Mouse (Mus musculus) forebrain, postnatal 0 days (tissue): ENCODE measurements at regions not wholly inside any gene's neighbourhood (a gene's known extent, or its start where the extent isn't known, plus 50 kb on each side); places are given as distances from the start of the nearest gene placed in this dataset.

Experiments used
- ATAC-seq: fragments of 200-750 bp; cut with Nextera tagmentation; 2 replicates; pipeline ENCODE4 v1.8.0; 2017; ENCODE audit warnings: mild to moderate bottlenecking, moderate library complexity
- DNase-seq: peaks from one replicate; pipeline ENCODE4 v3.0.0-alpha.2; 2015
- H3K27ac ChIP-seq: fragments of 300-500 bp; sonication (generic); 2 replicates; pipeline ENCODE4 v1.5.1; 2014; ENCODE audit warnings: low read depth, mild to moderate bottlenecking, antibody characterized with exemption, low read length, moderate library complexity, mixed read lengths
- H3K27me3 ChIP-seq: fragments of 300-500 bp; sonication (generic); 2 replicates; pipeline ENCODE4 v1.6.1; 2014; ENCODE audit warnings: mild to moderate bottlenecking, low read length, mixed read lengths; ENCODE audit not compliant: insufficient read depth
- H3K36me3 ChIP-seq: fragments of 300-500 bp; sonication (generic); 2 replicates; pipeline ENCODE4 v1.6.1; 2014; ENCODE audit warnings: mild to moderate bottlenecking, moderate library complexity; ENCODE audit not compliant: insufficient read depth
- H3K4me1 ChIP-seq: fragments of 300-500 bp; sonication (generic); 2 replicates; pipeline ENCODE4 v1.6.1; 2014; ENCODE audit warnings: antibody characterized with exemption; ENCODE audit not compliant: insufficient read depth
- H3K4me2 ChIP-seq: fragments of 300-500 bp; sonication (generic); 2 replicates; pipeline ENCODE4 v1.6.1; 2014; ENCODE audit warnings: low read depth, mild to moderate bottlenecking, moderate library complexity
- H3K4me3 ChIP-seq: fragments of 300-500 bp; sonication (generic); 2 replicates; pipeline ENCODE4 v1.5.1; 2014; ENCODE audit warnings: low read depth, low read length, mixed read lengths
- H3K9ac ChIP-seq: fragments of 300-500 bp; sonication (generic); 2 replicates; pipeline ENCODE4 v1.6.1; 2014; ENCODE audit warnings: mild to moderate bottlenecking
- H3K9me3 ChIP-seq: fragments of 300-500 bp; sonication (generic); 2 replicates; pipeline ENCODE4 v1.6.1; 2016; ENCODE audit warnings: low read length
- CTCF ChIP-seq: sonication (generic); IDR thresholded peaks from 2 replicates; pipeline ENCODE4 v1.5.1; 2016; ENCODE audit warnings: antibody characterized with exemption, control low read depth, low read depth
- WGBS: fragments of 180-500 bp; shearing (Covaris S2); extraction: QIAGEN DNeasy Blood & Tissue Kit; methylation state at CpG from one replicate; pipeline ENCODE4 v1.1.7; 2014; 5-methylcytosine and 5-hydroxymethylcytosine counted together

DNA sequence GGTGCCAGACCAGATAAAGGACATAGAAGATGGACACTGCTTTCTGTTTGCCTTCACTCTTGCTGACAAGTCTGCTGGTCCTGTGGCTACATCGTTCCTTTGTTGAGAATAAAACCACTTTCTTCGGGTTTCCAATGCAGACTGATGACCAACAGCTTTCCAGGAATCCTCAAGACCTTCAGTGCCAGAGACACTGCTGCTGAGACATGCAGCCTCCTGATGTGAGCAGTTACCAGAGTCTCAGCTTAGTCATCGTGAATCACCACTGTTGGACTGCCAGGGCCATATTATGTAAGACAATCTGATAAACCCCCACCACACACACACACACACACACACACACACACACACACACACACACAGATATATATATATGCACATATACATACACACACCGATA is 270.2 kb downstream of the Foxo1 start:
- H3K27me3 ChIP-seq, result no peaks in the 10 kb centered on the region
- no peak overlapping the region for H3K4me3 ChIP-seq

DNA sequence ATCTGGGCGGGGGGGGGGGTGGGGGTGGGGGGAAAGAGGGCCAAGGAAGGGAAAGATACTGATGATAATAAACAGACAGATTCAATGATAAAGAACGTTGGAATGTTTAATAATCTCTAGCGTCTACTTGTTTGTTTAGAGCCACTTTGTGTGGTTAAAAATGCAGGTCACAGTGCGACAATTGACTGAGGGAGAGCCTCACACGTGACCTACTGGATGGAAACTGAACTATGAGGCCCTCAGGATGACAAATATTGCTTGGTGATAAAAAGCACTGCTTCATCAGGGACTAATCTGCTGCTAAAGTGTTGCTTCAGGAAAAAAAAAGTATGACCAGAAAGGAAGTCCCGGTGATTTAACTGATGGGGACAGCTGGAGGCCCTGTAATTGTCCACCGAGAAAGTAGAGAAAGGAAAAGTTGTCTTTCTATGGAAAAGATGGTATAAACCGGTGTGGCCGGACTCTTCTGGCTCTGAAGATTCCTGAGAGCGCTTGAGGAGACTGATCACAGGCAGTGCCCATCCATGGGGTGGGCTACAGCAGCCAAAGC is 269.3 kb downstream of the Foxo1 start:
- 86% methylated on average over 10 of the region's 10 CpGs for WGBS
- no peak for TF ChIP-seq CTCF
- ATAC-seq (no peak), DNase-seq (no peak)
- no peak overlapping the region for H3K9ac ChIP-seq
- no peaks in the 10 kb centered on the region for H3K36me3 ChIP-seq
- H3K4me2 ChIP-seq, result no peak overlapping the region
- no peaks in the 10 kb centered on the region for H3K9me3 ChIP-seq
- no peak overlapping the region for H3K4me3 ChIP-seq
- no peak overlapping the region for H3K27ac ChIP-seq
- H3K4me1 ChIP-seq, result no peaks in the 10 kb centered on the region
- H3K27me3 ChIP-seq, result no peaks in the 10 kb centered on the region

More for the DNA sequence above, 270.2 kb downstream of the Foxo1 start:
- H3K36me3 ChIP-seq, result no peaks in the 10 kb centered on the region
- DNase-seq (no peak), ATAC-seq (no peak)
- H3K9ac ChIP-seq, result no peak overlapping the region
- H3K4me2 ChIP-seq, result no peak overlapping the region
- no peaks in the 10 kb centered on the region for H3K4me1 ChIP-seq
- no peak for TF ChIP-seq CTCF
- WGBS, result 93% methylated on average over 4 of the region's 4 CpGs
- no peak overlapping the region for H3K27ac ChIP-seq
- no peaks in the 10 kb centered on the region for H3K9me3 ChIP-seq

DNA sequence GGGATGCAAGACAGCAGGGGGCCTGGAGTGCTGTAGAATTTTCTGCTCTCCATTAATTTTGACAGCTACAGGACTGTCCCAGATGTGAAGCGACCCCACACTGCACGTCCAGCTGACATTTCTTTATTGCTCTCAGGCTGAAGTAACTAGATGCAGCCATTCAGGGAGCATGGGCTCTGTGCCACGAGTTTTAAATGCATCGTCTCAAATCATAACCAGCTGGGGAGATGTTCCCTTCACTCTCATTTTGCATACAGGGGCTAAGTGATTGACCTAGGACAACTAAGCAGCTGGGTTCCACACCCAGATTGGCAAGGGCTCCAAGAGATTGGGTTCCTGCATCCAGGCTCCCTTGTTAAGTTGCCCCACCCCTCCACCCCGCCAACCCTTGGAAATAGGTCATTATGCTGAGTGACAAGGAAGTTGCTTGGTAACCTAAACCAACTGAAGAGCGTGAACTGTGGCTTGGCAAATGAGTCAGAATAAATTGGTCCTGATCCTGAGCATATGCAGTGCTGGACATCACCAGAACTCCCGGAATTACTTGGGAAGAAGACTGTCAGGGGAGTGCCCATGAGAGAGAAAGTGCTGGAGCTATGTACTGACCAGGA is 267.4 kb downstream of the Foxo1 start:
- Histone ChIP-seq H3K4me2 (no peak overlapping the region), H3K36me3 (no peaks in the 10 kb centered on the region), H3K9me3 (no peaks in the 10 kb centered on the region), H3K27me3 (no peaks in the 10 kb centered on the region), H3K4me3 (no peak overlapping the region), H3K27ac (no peak overlapping the region), H3K9ac (no peak overlapping the region), H3K4me1 (no peaks in the 10 kb centered on the region)
- WGBS, result 33% methylated on average over 7 of the region's 7 CpGs
- TF ChIP-seq CTCF, result no peak
- ATAC-seq (peak; percentile 61), DNase-seq (peak; percentile 19)

DNA sequence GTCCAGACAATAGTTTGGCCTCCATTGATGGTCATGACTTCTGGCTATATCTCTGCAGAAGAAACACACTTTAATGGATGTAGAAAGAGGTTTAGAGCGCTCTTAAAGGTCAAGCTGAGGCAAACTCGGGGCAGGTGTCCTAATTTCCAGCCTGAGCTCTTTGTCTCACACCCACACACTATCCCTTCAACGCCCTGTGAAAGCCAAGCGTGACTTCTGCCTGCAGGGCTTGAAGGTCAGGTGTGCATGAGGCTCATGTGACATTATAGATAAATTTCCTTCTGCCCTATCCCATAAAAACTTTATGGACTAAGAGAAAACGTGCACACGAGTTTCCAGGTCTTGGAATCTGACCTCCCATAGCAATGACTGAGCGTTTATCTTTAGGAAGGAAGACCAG is 266.0 kb downstream of the Foxo1 start:
- WGBS, result 95% methylated on average over 7 of the region's 7 CpGs
- no peak overlapping the region for H3K9ac ChIP-seq
- ATAC-seq, result no peak

DNA sequence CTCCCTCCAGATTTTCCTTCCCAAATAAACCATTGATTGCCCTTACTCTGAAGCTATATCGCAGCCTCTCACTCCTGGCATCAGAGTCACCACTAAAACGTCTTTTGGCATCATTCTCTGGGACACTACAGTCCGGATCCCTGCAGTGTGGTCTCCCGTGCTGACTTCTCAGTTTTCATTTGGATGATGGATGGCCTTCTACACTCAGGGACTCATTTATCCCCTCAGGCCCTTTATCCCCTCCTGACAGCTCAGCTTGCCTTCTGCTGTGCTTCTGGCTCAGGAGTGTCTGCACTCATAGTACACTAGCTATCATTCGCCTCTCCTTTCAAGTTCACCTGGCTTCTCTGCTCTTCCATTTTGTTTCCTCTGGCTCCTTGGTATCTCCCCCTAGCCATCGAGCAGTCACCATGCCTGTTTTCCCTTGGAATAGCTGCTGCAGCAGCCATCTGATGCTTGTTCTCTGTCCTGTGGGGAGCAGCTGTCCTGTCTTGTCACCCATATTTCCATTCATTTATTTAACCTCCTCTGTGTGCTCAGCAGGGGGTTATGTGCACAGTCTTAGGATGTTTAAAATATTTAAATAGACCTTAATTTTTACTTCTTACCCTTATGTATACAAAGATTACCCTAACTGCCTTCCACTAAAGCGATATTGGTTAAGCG is 263.7 kb downstream of the Foxo1 start:
- no peak for ATAC-seq
- Histone ChIP-seq H3K4me1 (no peaks in the 10 kb centered on the region), H3K9me3 (no peaks in the 10 kb centered on the region), H3K27me3 (no peaks in the 10 kb centered on the region), H3K4me2 (no peak overlapping the region), H3K9ac (no peak overlapping the region), H3K4me3 (no peak overlapping the region), H3K27ac (no peak overlapping the region), H3K36me3 (no peaks in the 10 kb centered on the region)
- TF ChIP-seq CTCF, result no peak
- no peak for DNase-seq
- WGBS, result 74% methylated on average over 8 of the region's 8 CpGs

More for the DNA sequence above, 266.0 kb downstream of the Foxo1 start:
- no peaks in the 10 kb centered on the region for H3K4me1 ChIP-seq
- no peaks in the 10 kb centered on the region for H3K36me3 ChIP-seq
- H3K4me3 ChIP-seq, result no peak overlapping the region
- H3K27ac ChIP-seq, result no peak overlapping the region
- no peak for DNase-seq
- H3K9me3 ChIP-seq, result no peaks in the 10 kb centered on the region
- H3K27me3 ChIP-seq, result no peaks in the 10 kb centered on the region
- no peak overlapping the region for H3K4me2 ChIP-seq
- TF ChIP-seq CTCF, result no peak

DNA sequence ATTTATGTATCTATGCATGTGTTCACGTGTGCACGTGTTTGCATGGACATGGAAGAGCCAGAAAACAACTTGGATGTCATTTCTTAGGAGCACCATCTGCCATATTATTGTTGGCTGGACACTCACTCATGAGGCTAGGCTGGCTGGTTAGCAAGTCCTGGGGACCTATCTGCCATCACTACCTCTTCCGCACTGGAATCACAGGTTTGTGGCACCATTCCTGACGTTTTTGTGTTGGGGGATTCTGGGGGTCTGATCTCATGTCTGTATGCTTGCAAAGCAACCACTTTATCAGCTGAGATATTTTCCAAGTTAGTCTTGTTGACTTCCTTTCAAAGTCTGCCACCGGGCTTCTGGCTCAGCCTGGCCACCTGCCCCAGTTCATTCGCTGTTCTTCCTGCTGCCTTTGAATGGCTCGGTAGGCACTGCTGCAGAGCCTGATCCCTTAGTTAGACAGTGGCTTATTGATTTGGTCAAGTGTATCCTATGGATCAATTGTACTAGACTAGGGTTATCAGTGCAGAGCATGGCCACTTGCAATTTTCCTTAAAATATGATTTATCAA is 262.4 kb downstream of the Foxo1 start:
- Histone ChIP-seq H3K4me1 (no peaks in the 10 kb centered on the region), H3K36me3 (no peaks in the 10 kb centered on the region), H3K9ac (no peak overlapping the region), H3K9me3 (no peaks in the 10 kb centered on the region), H3K27me3 (no peaks in the 10 kb centered on the region), H3K4me3 (no peak overlapping the region), H3K27ac (no peak overlapping the region), H3K4me2 (no peak overlapping the region)
- DNase-seq, result no peak
- no peak for TF ChIP-seq CTCF
- no peak for ATAC-seq
- WGBS, result 81% methylated on average over 7 of the region's 7 CpGs

DNA sequence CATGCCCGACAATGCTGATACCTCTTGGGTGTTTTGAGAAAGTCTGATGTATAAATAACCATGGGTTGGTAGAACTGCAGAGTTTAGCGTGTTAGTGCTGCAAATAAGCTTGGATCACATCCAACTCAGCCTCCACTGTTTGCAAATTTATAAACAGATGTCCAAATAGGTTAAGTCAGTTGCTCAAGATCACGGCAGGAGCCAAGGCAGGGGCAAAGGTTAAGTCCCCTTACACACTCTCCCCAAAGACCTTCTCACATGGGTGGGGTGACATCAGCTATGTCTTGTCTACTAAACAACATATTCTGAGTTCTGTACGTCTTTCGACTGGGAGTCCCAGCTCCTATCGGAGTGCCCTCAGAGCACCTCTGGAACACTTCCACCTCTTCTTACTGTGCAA is 261.0 kb downstream of the Foxo1 start:
- no peak overlapping the region for H3K4me3 ChIP-seq
- H3K27ac ChIP-seq, result no peak overlapping the region
- TF ChIP-seq CTCF, result no peak
- WGBS, result 73% methylated on average over 6 of the region's 6 CpGs
- H3K9ac ChIP-seq, result no peak overlapping the region
- no peaks in the 10 kb centered on the region for H3K9me3 ChIP-seq
- DNase-seq (no peak), ATAC-seq (no peak)
- H3K4me1 ChIP-seq, result no peaks in the 10 kb centered on the region
- no peaks in the 10 kb centered on the region for H3K27me3 ChIP-seq
- no peak overlapping the region for H3K4me2 ChIP-seq
- no peaks in the 10 kb centered on the region for H3K36me3 ChIP-seq
